Mouse (Mus musculus) embryonic facial prominence, embryonic 10.5 days (tissue): ENCODE measurements around the gene Prpf40b. TPM values are rescaled to one million over a fixed set of nuclear protein-coding genes. Genes with fewer than 3 reads are reported as not detected.

Source experiments
- polyA plus RNA-seq: library from polyadenylated mRNA; unstranded; fragments of >200 nt; fragmentation: Nextera tagmentation; extraction: Ambion mirVana; gene quantifications from 2 replicates; pipeline ENCODE4 v1.2.1, GENCODE M21; 2016

Gene Prpf40b
- polyA plus RNA-seq, 1 experiment from 2014 or later = 76.1 TPM

Other genes starting within 250 kb of the Prpf40b start
- 3.7 and 6.3 TPM in 2 replicates for gene Prph, start 239.9 kb upstream of the Prpf40b start, polyA plus RNA-seq
- 49.8 and 53.1 TPM in 2 replicates for gene Troap, start 220.5 kb upstream of the Prpf40b start, polyA plus RNA-seq
- 0.36 and 0.52 TPM in 2 replicates for gene C1ql4, start 207.3 kb upstream of the Prpf40b start, polyA plus RNA-seq
- gene Dnajc22, start 201.9 kb upstream of the Prpf40b start, polyA plus RNA-seq = 1.1 and 1.6 TPM in 2 replicates
- 60.1 and 62.1 TPM in 2 replicates for gene Spats2, start 169.2 kb upstream of the Prpf40b start, polyA plus RNA-seq
- 0.25 TPM in 2 replicates for gene Kcnh3, start 70.2 kb upstream of the Prpf40b start, polyA plus RNA-seq
- 185 and 189 TPM in 2 replicates for gene Mcrs1, start 43.1 kb upstream of the Prpf40b start, polyA plus RNA-seq
- gene Fam186b, start 801 bp downstream of the Prpf40b start, polyA plus RNA-seq = 0.30 TPM in 1 of 2 replicates, not detected in the other
- gene Fmnl3, start 75.4 kb downstream of the Prpf40b start, polyA plus RNA-seq = 24.4 and 25.6 TPM in 2 replicates
- gene Tmbim6, start 97.8 kb downstream of the Prpf40b start, polyA plus RNA-seq = 262 and 273 TPM in 2 replicates
- gene Nckap5l, start 162.7 kb downstream of the Prpf40b start, polyA plus RNA-seq = 14.1 and 15.1 TPM in 2 replicates
- 16.0 and 16.7 TPM in 2 replicates for gene Bcdin3d, start 179.6 kb downstream of the Prpf40b start, polyA plus RNA-seq
- 0.45 and 0.74 TPM in 2 replicates for gene Faim2, start 233.1 kb downstream of the Prpf40b start, polyA plus RNA-seq